Mouse (Mus musculus) neural tube, embryonic 12.5 days (tissue): ENCODE results near the gene Dkk1. TPM values are rescaled to one million over a fixed set of nuclear protein-coding genes. Genes with fewer than 3 reads are reported as not detected.

Source experiments
- ATAC-seq: fragments of 200-750 bp; cut with Nextera tagmentation; 2 replicates; pipeline ENCODE4 v1.8.0; 2017; ENCODE audit warnings: low read depth, mild to moderate bottlenecking, moderate TSS enrichment, moderate library complexity; ENCODE audit not compliant: low FRiP score
- H3K27ac ChIP-seq: fragments of 300-500 bp; sonication (generic); 2 replicates; pipeline ENCODE4 v1.5.1; 2016
- H3K27me3 ChIP-seq: fragments of 300-500 bp; sonication (generic); replicated peaks from 2 replicates; pipeline ENCODE4 v1.6.1; 2016; ENCODE audit warnings: mild to moderate bottlenecking
- H3K36me3 ChIP-seq: fragments of 300-500 bp; sonication (generic); 2 replicates; pipeline ENCODE4 v1.6.1; 2016; ENCODE audit warnings: mild to moderate bottlenecking
- H3K4me1 ChIP-seq: fragments of 300-500 bp; sonication (generic); 2 replicates; pipeline ENCODE4 v1.6.1; 2016
- H3K4me2 ChIP-seq: fragments of 300-500 bp; sonication (generic); replicated peaks from 2 replicates; pipeline ENCODE4 v1.6.1; 2016; ENCODE audit warnings: mild to moderate bottlenecking
- H3K4me3 ChIP-seq: fragments of 300-500 bp; sonication (generic); 2 replicates; pipeline ENCODE4 v1.5.1; 2016
- H3K9ac ChIP-seq: fragments of 300-500 bp; sonication (generic); 2 replicates; pipeline ENCODE4 v1.6.1; 2016; ENCODE audit warnings: mild to moderate bottlenecking
- H3K9me3 ChIP-seq: fragments of 300-500 bp; sonication (generic); 2 replicates; pipeline ENCODE4 v1.6.1; 2016; ENCODE audit warnings: mild to moderate bottlenecking
- WGBS: fragments of 180-500 bp; shearing (Covaris S2); methylation state at CpG from one replicate; pipeline ENCODE4 v1.1.7; 2016; 5-methylcytosine and 5-hydroxymethylcytosine counted together
- polyA plus RNA-seq: library from polyadenylated mRNA; unstranded; fragments of >200 nt; fragmentation: Nextera tagmentation; extraction: Ambion mirVana; gene quantifications from 2 replicates; pipeline ENCODE4 v1.2.1, GENCODE M21; 2016

The Dkk1 gene
- polyA plus RNA-seq, 1 experiment from 2014 or later, result 1.1 TPM

DNA sequence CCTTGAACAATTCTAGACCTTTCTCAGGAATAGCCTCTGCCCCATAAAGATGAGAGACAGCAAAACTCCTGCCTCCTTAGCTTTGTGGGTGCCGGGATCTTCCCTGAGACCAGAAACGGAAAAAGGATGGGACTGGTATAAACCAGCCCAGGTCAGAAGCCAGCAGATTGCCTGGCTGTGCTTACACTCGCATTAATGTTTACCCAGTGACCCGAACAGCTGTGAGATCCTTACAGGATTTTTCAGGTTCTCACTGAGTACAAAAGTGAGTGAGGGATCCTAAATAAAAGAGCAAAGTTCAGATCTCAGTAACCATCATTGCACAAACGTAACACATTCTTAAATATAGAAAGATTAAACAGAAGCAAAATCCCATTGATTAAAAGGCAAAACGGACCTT lies 32.7 kb downstream of the Dkk1 start:
- ATAC-seq, result no peak
- WGBS, result 80% methylated on average over 6 of the region's 6 CpGs
- no peak overlapping the region for H3K27ac ChIP-seq
- no peak overlapping the region for H3K4me2 ChIP-seq
- no peak overlapping the region for H3K4me3 ChIP-seq
- no peaks in the 10 kb centered on the region for H3K9me3 ChIP-seq
- no peak overlapping the region for H3K9ac ChIP-seq
- no peaks in the 10 kb centered on the region for H3K4me1 ChIP-seq
- H3K36me3 ChIP-seq, result no peaks in the 10 kb centered on the region
- H3K27me3 ChIP-seq, result no peaks in the 10 kb centered on the region

DNA sequence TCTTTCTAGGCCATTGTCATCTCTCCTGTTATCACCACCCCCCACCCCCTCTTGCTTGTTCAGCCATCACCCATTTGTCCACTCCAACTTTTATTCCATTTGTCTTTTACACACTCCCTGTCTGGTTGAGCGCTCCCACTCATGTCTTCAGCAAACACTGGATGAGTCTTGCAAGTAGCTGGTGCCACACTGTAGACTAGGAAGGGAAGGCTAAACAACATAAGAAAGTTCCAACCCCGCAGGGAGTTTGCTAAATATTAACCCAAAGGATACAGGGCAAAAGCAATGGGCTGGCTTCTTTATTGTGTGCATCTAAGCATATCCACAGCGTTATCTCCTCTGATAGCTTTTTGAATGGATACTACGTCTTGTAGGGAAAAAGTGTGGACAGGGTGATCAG lies 39.0 kb downstream of the Dkk1 start:
- H3K4me2 ChIP-seq, result no peak overlapping the region

DNA sequence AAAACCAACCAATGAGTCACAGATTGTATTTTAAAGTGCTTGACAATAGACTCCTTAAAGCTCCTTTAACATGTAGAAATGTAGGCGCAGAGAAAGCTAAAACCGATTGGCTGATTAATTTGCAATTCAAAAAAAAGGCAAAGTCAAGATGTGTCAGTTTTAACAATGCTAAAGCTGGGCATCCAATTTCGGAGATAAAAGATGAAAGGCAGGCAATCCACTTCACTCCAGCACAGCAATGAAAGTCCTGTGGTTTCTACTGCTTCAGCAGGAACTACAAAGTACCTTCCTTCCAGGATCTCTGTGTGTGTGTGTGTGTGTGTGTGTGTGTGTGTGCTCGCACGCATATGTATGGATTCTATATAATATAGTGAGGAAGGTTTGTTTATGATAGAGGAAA lies 44.0 kb downstream of the Dkk1 start:
- H3K4me1 ChIP-seq, result no peaks in the 10 kb centered on the region
- no peaks in the 10 kb centered on the region for H3K36me3 ChIP-seq
- whole genome bisulfite sequencing, result 11% methylated on average over 5 of the region's 5 CpGs
- no peak overlapping the region for H3K4me3 ChIP-seq
- ATAC-seq, result no peak
- H3K9ac ChIP-seq, result no peak overlapping the region
- no peak overlapping the region for H3K27ac ChIP-seq
- H3K9me3 ChIP-seq, result no peaks in the 10 kb centered on the region
- no peaks in the 10 kb centered on the region for H3K27me3 ChIP-seq
- H3K4me2 ChIP-seq, result no peak overlapping the region

More for the DNA sequence above, 39.0 kb downstream of the Dkk1 start:
- H3K4me3 ChIP-seq, result no peak overlapping the region
- no peak for ATAC-seq
- no peaks in the 10 kb centered on the region for H3K36me3 ChIP-seq
- no peaks in the 10 kb centered on the region for H3K27me3 ChIP-seq
- H3K4me1 ChIP-seq, result no peaks in the 10 kb centered on the region
- 40% methylated on average over 4 of the region's 4 CpGs for WGBS
- H3K27ac ChIP-seq, result no peak overlapping the region
- H3K9ac ChIP-seq, result no peak overlapping the region
- H3K9me3 ChIP-seq, result no peaks in the 10 kb centered on the region
